Mouse (Mus musculus) adrenal gland, adult 8-10 months (tissue): ENCODE data around the gene Akap13. TPM values are rescaled to one million over a fixed set of nuclear protein-coding genes. Genes with fewer than 3 reads are reported as not detected.

Experiments
- DNase-seq: peaks from one replicate; pipeline ENCODE4 v3.0.0; 2022
- total RNA-seq, 4 experiments: library from RNA; stranded (reverse); gene quantifications; 2 replicates each; pipeline ENCODE4 v1.2.4; 2022

The Akap13 gene
- total RNA-seq, 4 experiments from 2014 or later: 52.8 to 141 (median 95.6) TPM

DNA sequence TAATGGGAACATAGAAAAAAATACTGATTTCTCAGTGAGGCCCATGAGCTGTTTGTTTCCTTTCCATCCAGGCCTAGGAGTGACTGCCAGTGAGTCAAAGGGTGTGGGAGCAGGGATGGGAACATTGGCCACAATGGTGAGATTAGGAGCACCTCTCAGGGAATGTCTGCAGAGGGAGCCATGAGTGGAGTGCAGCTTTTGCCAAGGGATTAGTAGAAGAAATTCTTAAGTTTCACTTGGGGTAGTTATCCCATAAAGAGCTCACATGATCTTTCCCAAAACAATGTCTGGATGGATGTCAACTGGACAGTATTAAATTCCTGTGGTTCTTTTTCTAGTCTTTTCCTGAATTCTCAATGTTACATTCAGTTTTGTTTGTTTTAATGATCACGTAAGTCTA lies 227.6 kb downstream of the Akap13 start:
- DNase-seq: no peak

DNA sequence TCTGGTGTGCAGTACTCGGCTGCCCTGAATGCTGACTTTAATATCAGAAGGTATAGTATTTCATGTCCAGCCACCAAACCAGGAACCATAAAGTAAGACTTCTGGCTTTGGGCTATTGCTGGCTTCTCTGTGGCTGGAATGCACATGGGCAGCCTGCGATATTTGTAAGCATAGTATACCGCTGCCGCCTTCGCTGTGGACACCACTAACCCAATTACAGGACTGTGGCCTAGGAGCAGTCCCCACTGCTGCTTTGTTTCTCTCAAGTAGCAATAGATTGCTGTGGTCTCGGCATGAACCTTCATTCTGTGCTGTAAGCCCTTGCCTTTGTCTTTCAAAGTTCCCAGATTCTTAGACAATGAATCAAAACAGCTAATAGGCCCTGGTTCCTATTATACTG lies 228.1 kb downstream of the Akap13 start:
- no peak for DNase-seq

DNA sequence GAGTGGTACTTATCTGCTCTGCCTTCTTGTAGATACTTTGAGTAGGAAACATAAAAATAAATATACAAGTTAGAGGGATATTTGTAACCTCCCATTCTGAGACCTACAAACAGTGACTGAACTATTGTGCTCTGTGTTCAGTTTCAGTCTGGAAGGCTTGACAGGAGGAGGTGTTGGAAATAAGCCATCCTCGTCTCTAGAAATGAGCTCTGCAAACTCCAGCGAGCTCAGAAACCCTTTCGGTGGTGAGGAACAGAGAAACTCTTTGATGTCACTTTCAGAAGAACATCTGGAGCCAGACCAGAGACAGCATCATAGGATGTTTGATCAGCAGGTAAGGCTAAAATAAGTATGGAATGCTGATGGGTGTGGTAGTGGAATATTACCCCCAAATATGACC lies 229.6 kb downstream of the Akap13 start:
- no peak for DNase-seq

- no peak for DNase-seq
Observed at GRCm38 (mm10) chr7:75686046-75686826, 230.9 kb downstream of the Akap13 start.

DNA sequence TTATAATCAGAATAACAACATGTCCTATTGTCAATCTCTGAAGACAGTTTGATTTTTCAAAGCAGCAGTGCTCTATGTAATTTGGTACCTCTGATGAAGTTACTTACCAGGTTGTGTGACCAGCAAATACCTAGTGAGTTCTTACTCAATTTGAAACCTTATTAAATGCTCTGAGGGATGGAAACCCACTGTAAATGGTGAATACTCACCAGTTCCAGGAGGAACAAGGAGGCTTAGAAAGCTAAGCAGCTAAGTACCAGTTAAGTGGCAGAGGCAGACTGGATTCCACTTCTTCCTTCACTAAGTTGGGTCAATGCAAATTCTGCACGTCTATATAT lies 231.5 kb downstream of the Akap13 start:
- DNase-seq: no peak

DNA sequence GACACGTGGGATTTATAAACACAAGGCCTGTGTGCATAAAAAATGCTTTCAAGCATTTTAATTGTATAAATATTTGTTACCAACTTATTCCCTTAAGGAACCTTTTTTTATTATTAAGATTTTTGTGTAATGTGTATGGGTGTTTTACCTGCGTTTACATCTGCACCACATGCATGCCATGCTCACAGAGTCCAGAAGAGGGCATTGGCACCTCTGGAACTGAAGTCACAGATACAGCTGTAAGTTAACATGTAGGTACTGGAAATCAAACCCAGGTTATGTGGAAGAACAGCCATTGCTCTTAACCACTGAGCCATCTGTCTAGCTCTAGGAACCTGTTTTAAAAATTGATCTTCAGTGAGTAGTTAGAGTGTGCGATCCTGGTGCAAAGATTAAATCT lies 232.8 kb downstream of the Akap13 start:
- no peak for DNase-seq

GRCm38 (mm10) chr7:75694777-75695176 lies 239.4 kb downstream of the Akap13 start:
- no peak for DNase-seq

DNA sequence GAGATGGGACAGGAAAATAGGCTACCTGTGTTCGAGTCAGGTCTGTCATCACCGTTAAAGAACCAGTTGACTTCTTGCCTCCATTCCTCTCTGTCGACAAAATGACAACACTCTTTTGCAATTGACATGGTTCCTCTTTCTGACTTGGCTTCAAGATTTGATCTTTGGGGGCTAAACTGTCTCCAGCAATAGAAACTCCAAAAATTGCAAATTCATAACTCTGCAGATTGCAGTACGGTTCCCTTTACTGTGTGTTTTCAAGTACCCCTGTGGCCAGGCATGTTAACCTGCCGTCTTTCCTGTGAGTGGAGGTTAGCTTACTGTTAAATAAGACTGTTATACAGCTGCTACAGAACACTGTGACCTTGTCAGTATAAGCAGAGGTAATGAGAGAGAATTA lies 244.5 kb downstream of the Akap13 start:
- DNase-seq: no peak

DNA sequence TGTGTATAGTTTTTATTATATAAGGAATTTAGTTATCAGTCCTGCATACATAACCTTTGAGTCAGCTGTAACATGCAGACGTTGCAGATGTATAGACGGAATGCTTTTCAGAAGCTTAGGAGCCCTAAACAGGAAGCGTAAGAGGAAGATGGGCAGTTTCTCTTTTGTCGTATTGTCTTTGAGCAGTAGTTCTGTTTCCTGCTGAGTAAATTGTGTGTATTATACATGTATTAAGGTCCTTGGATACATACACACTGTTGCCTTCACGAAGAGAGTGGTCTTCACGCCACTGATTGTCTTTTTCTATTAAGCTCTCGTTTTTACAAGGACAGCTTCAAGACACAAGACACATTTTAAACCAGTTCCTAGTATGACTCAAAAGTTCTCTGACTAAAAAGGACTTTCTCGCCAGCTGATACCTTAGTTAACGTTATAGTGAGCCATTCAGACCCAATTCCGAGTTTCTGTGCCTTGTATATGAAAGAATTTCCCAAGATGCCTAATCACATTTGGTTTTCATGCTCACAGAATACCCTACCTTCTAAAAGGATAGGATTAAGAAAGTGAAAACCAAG lies 245.5 kb downstream of the Akap13 start:
- no peak for DNase-seq

GRCm38 (mm10) chr7:75701761-75702160 lies 246.4 kb downstream of the Akap13 start:
- DNase-seq: no peak

DNA sequence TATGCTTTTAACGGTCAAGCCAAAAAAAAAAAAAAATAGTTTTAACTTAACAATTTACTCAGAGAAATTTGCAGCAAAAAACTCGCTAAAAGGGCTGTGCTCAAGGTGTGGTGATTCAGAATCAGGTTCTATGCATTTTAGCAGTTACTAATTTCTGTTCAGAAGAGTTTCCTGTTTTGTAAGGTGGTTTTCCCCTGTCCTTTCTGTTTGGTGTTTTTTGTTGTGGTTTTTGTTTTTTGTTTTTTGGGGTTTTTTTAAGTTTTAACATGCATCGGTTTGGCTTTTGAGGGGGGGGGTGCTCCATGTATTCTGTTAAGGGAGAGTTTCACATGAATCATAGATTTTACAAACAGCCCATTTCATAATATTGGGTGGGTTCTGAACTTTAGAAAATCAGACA lies 247.0 kb downstream of the Akap13 start:
- DNase-seq: no peak

GRCm38 (mm10) chr7:75702966-75703645 lies 247.8 kb downstream of the Akap13 start:
- no peak for DNase-seq

GRCm38 (mm10) chr7:75704862-75705261 lies 249.5 kb downstream of the Akap13 start:
- no peak for DNase-seq

DNA sequence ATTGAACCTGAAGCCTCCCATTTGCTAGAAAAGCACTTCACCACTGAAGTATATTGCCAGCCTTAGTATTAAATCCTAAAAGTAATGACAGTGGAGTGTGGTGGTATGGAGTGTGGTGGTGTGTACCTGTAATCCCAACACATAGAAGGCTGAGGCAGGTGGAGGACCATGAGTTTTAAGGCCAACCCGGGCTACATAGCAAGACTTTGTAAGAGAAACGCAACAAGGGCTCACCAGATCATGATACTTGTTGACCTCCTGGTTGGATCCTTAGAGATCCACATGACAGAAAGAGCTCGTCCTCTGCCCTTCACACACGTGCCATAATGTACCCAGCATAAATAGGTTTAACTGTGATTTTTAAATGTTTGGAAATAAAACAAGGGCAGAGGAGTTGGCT lies 254.6 kb downstream of the Akap13 start:
- DNase-seq: no peak

GRCm38 (mm10) chr7:75710920-75711319 lies 255.6 kb downstream of the Akap13 start:
- no peak for DNase-seq

- no peak for DNase-seq
Observed at GRCm38 (mm10) chr7:75711436-75711835, 256.1 kb downstream of the Akap13 start.

GRCm38 (mm10) chr7:75712808-75713207 lies 257.5 kb downstream of the Akap13 start:
- no peak for DNase-seq

GRCm38 (mm10) chr7:75713959-75714358 lies 258.6 kb downstream of the Akap13 start:
- no peak for DNase-seq

DNA sequence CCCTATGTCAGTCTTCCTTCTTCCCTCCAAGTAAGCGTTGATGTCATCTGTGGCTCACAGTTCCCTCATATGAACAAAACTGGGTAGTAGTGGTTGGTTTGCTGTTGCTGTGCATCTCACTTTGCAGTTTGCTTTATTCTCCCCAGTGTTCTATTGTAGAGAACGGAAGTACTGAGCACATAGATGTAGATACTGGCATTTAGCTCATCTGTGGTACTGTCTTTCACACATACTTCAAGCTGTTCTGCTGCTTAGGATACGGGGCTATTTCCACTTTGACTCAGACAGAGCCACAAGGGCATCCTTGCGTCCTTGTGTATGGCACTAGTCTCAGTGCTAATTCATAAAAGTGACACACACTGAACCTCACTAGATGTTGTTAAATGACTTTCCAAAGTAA lies 259.7 kb downstream of the Akap13 start:
- no peak for DNase-seq

DNA sequence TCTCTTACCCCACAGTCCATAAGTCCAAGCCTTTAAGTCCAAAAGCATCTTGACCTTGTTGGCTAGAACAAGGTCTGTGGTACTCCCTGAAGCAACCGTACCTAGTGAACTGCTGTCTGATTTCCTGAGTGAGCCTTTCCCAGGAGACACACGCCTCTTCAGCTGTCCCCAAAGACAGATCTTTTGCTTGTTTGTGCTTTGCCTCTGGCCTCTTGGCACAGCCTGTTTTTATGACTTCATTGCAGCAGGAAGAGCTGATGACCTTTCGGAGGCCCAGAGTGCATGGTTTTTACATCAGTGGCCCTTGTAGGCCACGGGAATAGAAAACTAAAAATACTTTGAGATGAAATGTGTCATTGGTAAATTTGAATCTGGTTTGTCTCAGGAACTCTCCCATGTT lies 260.6 kb downstream of the Akap13 start:
- peak; percentile 67 for DNase-seq

DNA sequence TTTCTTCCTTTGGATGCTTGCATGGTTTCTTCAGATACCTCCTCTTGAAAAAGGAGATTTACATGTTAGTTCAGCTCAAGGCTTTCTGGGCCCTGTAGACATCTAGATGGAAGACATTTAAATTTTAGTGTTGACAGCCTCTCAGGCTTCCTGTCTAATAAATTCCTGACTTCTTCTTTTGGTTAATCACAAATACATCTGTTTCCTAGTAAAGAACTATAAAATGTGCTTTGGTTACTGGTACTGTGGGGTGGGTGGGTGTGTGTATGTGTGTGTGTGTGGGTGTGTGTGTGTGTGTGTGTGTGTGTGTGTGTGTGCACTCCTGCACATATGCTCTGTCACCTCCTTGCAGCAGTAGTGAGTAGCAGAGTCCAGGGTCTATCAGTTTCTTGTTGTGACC lies 262.0 kb downstream of the Akap13 start:
- no peak for DNase-seq

DNA sequence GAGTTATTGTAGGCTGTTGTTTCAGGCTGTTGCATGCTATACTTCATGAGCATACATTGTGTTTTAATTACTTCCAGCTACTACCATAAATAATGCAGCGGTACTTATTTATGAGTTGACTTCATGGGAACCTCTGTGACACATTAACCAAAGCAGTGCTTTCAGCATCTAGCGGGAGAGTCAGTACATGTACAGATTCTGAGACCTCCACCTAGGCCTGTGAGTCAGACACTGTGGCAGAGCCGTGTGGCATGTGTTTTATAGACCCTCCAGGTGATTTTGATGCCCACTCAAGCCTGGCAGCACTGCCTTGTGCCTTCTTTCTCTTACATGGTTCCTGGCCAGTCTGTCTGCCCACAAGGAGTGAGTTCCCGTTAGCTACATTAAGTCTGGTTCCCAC lies 266.0 kb downstream of the Akap13 start:
- DNase-seq: no peak

- DNase-seq: no peak
Observed at GRCm38 (mm10) chr7:75724012-75724411, 268.7 kb downstream of the Akap13 start.

- DNase-seq: no peak
Observed at GRCm38 (mm10) chr7:75725899-75726298, 270.6 kb downstream of the Akap13 start.
